Mouse (Mus musculus) kidney, embryonic 16.5 days (tissue): ENCODE data around the gene Klhl3. TPM values are rescaled to one million over a fixed set of nuclear protein-coding genes. Genes with fewer than 3 reads are reported as not detected.

Experiments
- ATAC-seq: fragments of 200-750 bp; cut with Nextera tagmentation; 2 replicates; pipeline ENCODE4 v1.8.0; 2017; ENCODE audit warnings: moderate TSS enrichment; ENCODE audit not compliant: low FRiP score, low TSS enrichment
- H3K27ac ChIP-seq: fragments of 300-500 bp; sonication (generic); 2 replicates; pipeline ENCODE4 v1.5.1; 2014; ENCODE audit warnings: low read length
- H3K27me3 ChIP-seq: fragments of 300-500 bp; sonication (generic); 2 replicates; pipeline ENCODE4 v1.6.1; 2014; ENCODE audit warnings: low read length, control low read depth, mixed read lengths; ENCODE audit not compliant: insufficient read depth
- H3K36me3 ChIP-seq: fragments of 300-500 bp; sonication (generic); 2 replicates; pipeline ENCODE4 v1.6.1; 2014; ENCODE audit warnings: low read length, control low read depth, mixed read lengths; ENCODE audit not compliant: insufficient read depth
- H3K4me1 ChIP-seq: fragments of 300-500 bp; sonication (generic); 2 replicates; pipeline ENCODE4 v1.6.1; 2014; ENCODE audit warnings: low read length, control low read depth, mixed read lengths; ENCODE audit not compliant: insufficient read depth
- H3K4me2 ChIP-seq: fragments of 300-500 bp; sonication (generic); replicated peaks from 2 replicates; pipeline ENCODE4 v1.6.1; 2014; ENCODE audit warnings: low read depth, low read length
- H3K4me3 ChIP-seq: fragments of 300-500 bp; sonication (generic); 2 replicates; pipeline ENCODE4 v1.5.1; 2014; ENCODE audit warnings: mild to moderate bottlenecking, low read length
- H3K9ac ChIP-seq: fragments of 300-500 bp; sonication (generic); replicated peaks from 2 replicates; pipeline ENCODE4 v1.6.1; 2014; ENCODE audit warnings: low read length
- H3K9me3 ChIP-seq: fragments of 300-500 bp; sonication (generic); 2 replicates; pipeline ENCODE4 v1.6.1; 2016; ENCODE audit warnings: low read length, control low read depth
- WGBS: fragments of 180-500 bp; shearing (Covaris S2); extraction: QIAGEN DNeasy Blood & Tissue Kit; methylation state at CpG from one replicate; pipeline ENCODE4 v1.1.7; 2014; 5-methylcytosine and 5-hydroxymethylcytosine counted together
- polyA plus RNA-seq: library from polyadenylated mRNA; unstranded; fragments of >200 nt; fragmentation: Nextera tagmentation; extraction: Ambion mirVana; gene quantifications from 2 replicates; pipeline ENCODE4 v1.2.1, GENCODE M21; 2015

The Klhl3 gene
- polyA plus RNA-seq, 1 experiment from 2014 or later = 8.2 TPM

- H3K27ac ChIP-seq = no peak overlapping the region
- H3K27me3 ChIP-seq = no peaks in the 10 kb centered on the region
- H3K4me1 ChIP-seq = peaks cover 5% of the 10 kb centered on the region; the same call in 1 of the 2 replicates
- H3K36me3 ChIP-seq = no peaks in the 10 kb centered on the region
- H3K9me3 ChIP-seq = no peaks in the 10 kb centered on the region
- H3K4me2 ChIP-seq = no peak overlapping the region
- no peak overlapping the region for H3K9ac ChIP-seq
- no peak for ATAC-seq
- no peak overlapping the region for H3K4me3 ChIP-seq
- 87% methylated on average over 3 of the region's 3 CpGs for WGBS
These were observed 111.6 kb downstream of the Klhl3 start for GRCm38 (mm10) chr13:58001792-58002191.

GRCm38 (mm10) chr13:57996536-57996935, 116.9 kb downstream of the Klhl3 start:
- no peaks in the 10 kb centered on the region for H3K27me3 ChIP-seq
- WGBS = 12% methylated on average over 11 of the region's 11 CpGs
- no peak overlapping the region for H3K9ac ChIP-seq
- H3K27ac ChIP-seq = no peak overlapping the region
- no peak for ATAC-seq
- H3K4me2 ChIP-seq = no peak overlapping the region
- no peak overlapping the region for H3K4me3 ChIP-seq
- H3K36me3 ChIP-seq = no peaks in the 10 kb centered on the region
- no peaks in the 10 kb centered on the region for H3K9me3 ChIP-seq
- H3K4me1 ChIP-seq = peaks cover 11% of the 10 kb centered on the region

- Histone ChIP-seq H3K4me2 (no peak overlapping the region), H3K9me3 (no peaks in the 10 kb centered on the region), H3K27me3 (no peaks in the 10 kb centered on the region), H3K9ac (no peak overlapping the region), H3K27ac (no peak overlapping the region), H3K36me3 (no peaks in the 10 kb centered on the region), H3K4me1 (peaks cover 11% of the 10 kb centered on the region), H3K4me3 (no peak overlapping the region)
- WGBS = 30% methylated on average over 13 of the region's 13 CpGs
- ATAC-seq = 0 out of 2 replicates have a peak, but pooled peaks have one; percentile 12
These were observed 117.5 kb downstream of the Klhl3 start for GRCm38 (mm10) chr13:57995864-57996263.

- Histone ChIP-seq H3K36me3 (no peaks in the 10 kb centered on the region), H3K9me3 (no peaks in the 10 kb centered on the region), H3K4me2 (no peak overlapping the region), H3K9ac (no peak overlapping the region), H3K4me3 (no peak overlapping the region), H3K4me1 (peaks cover 9% of the 10 kb centered on the region; the same call in 1 of the 2 replicates), H3K27ac (no peak overlapping the region), H3K27me3 (no peaks in the 10 kb centered on the region)
- ATAC-seq = no peak
- WGBS = 58% methylated on average over 10 of the region's 10 CpGs
These were observed 128.8 kb downstream of the Klhl3 start for GRCm38 (mm10) chr13:57984637-57985036.

GRCm38 (mm10) chr13:57984163-57984562, 129.2 kb downstream of the Klhl3 start:
- Histone ChIP-seq H3K4me2 (no peak overlapping the region), H3K4me1 (peaks cover 9% of the 10 kb centered on the region; the same call in 1 of the 2 replicates), H3K36me3 (no peaks in the 10 kb centered on the region), H3K27me3 (no peaks in the 10 kb centered on the region), H3K9ac (no peak overlapping the region), H3K27ac (no peak overlapping the region), H3K9me3 (no peaks in the 10 kb centered on the region), H3K4me3 (no peak overlapping the region)
- 34% methylated on average over 8 of the region's 8 CpGs for WGBS
- peak; percentile 42; the same call in 1 of the 2 replicates for ATAC-seq

- Histone ChIP-seq H3K36me3 (no peaks in the 10 kb centered on the region), H3K9me3 (no peaks in the 10 kb centered on the region), H3K4me1 (peaks cover 9% of the 10 kb centered on the region; the same call in 1 of the 2 replicates), H3K4me2 (peak overlapping the region; percentile 10; the same call in 1 of the 2 replicates), H3K27me3 (no peaks in the 10 kb centered on the region), H3K4me3 (no peak overlapping the region), H3K9ac (no peak overlapping the region), H3K27ac (no peak overlapping the region)
- WGBS = 44% methylated on average over 12 of the region's 12 CpGs
- ATAC-seq = peak; percentile 61; the same call in 1 of the 2 replicates
These were observed 130.1 kb downstream of the Klhl3 start for GRCm38 (mm10) chr13:57983330-57983729.

GRCm38 (mm10) chr13:57982904-57983303, 130.5 kb downstream of the Klhl3 start:
- 60% methylated on average over 11 of the region's 11 CpGs for WGBS
- 0 out of 2 replicates have a peak, but pooled peaks have one; percentile 15 for ATAC-seq
- Histone ChIP-seq H3K9ac (no peak overlapping the region), H3K27me3 (no peaks in the 10 kb centered on the region), H3K4me2 (no peak overlapping the region), H3K4me1 (peaks cover 9% of the 10 kb centered on the region; the same call in 1 of the 2 replicates), H3K36me3 (no peaks in the 10 kb centered on the region), H3K27ac (no peak overlapping the region), H3K9me3 (no peaks in the 10 kb centered on the region), H3K4me3 (no peak overlapping the region)

- H3K4me2 ChIP-seq = no peak overlapping the region
- H3K27ac ChIP-seq = no peak overlapping the region
- H3K4me3 ChIP-seq = no peak overlapping the region
- 0 out of 2 replicates have a peak, but pooled peaks cover 5% of the 10 kb centered on the region for H3K9me3 ChIP-seq
- H3K4me1 ChIP-seq = peaks cover 9% of the 10 kb centered on the region; the same call in 1 of the 2 replicates
- no peaks in the 10 kb centered on the region for H3K36me3 ChIP-seq
- no peak for ATAC-seq
- no peak overlapping the region for H3K9ac ChIP-seq
- H3K27me3 ChIP-seq = no peaks in the 10 kb centered on the region
- WGBS = 30% methylated on average over 9 of the region's 9 CpGs
These were observed 132.7 kb downstream of the Klhl3 start for GRCm38 (mm10) chr13:57980679-57981078.

- no peak for ATAC-seq
- peaks cover 9% of the 10 kb centered on the region; the same call in 1 of the 2 replicates for H3K4me1 ChIP-seq
- 0 out of 2 replicates have a peak, but pooled peaks cover 5% of the 10 kb centered on the region for H3K9me3 ChIP-seq
- no peak overlapping the region for H3K4me2 ChIP-seq
- 38% methylated on average over 2 of the region's 2 CpGs for WGBS
- no peak overlapping the region for H3K9ac ChIP-seq
- H3K36me3 ChIP-seq = no peaks in the 10 kb centered on the region
- no peaks in the 10 kb centered on the region for H3K27me3 ChIP-seq
- no peak overlapping the region for H3K27ac ChIP-seq
- no peak overlapping the region for H3K4me3 ChIP-seq
These were observed 133.3 kb downstream of the Klhl3 start for GRCm38 (mm10) chr13:57980071-57980470.

GRCm38 (mm10) chr13:57978931-57979330, 134.5 kb downstream of the Klhl3 start:
- no peak overlapping the region for H3K4me2 ChIP-seq
- no peak for ATAC-seq
- no peaks in the 10 kb centered on the region for H3K27me3 ChIP-seq
- no peak overlapping the region for H3K4me3 ChIP-seq
- no peak overlapping the region for H3K9ac ChIP-seq
- no peaks in the 10 kb centered on the region for H3K36me3 ChIP-seq
- 0 out of 2 replicates have a peak, but pooled peaks cover 5% of the 10 kb centered on the region for H3K9me3 ChIP-seq
- 21% methylated on average over 9 of the region's 9 CpGs for WGBS
- H3K4me1 ChIP-seq = peaks cover 7% of the 10 kb centered on the region; the same call in 1 of the 2 replicates
- H3K27ac ChIP-seq = no peak overlapping the region
